Comparison of ENCODE assay signal across 9 mouse cellular contexts in genomic region chr15:98780573-98780972, GRCm38 (mm10). TPM values are rescaled to one million over a fixed set of nuclear protein-coding genes. Genes with fewer than 3 reads are reported as not detected.
A peak's percentile ranks its signal among the peaks of the same experiment; 100 is the strongest.
DNase-seq lines count a peak whose midpoint lies in the region; ATAC-seq lines count a peak whose summit lies in the region.
"Had no signal": no experiment of that assay in that cellular context is flagged by ENCODE, and none has a peak within 500 bp of the region (broad histone marks: within the 10 kb centered on the region; RNA-seq: fewer than 3 reads in every experiment).

No protein-coding gene starts in this region.

- peaks cover 98% of the 10 kb centered on the region for H3K27me3 ChIP-seq in forebrain, embryonic 10.5 days (ENCODE audit: poor library complexity, severe bottlenecking)
- peaks cover 94% of the 10 kb centered on the region for H3K27me3 ChIP-seq in forebrain, embryonic 13.5 days
- H3K27me3 ChIP-seq in neural tube, embryonic 11.5 days (ENCODE audit: control insufficient read depth, insufficient read depth, low read length): peaks cover 76% of the 10 kb centered on the region

- no peak overlapping the region for H3K9ac ChIP-seq in forebrain, embryonic 13.5 days
- no peak overlapping the region for H3K9ac ChIP-seq in neural tube, embryonic 11.5 days (ENCODE audit: low read length)

- H3K9me3 ChIP-seq in forebrain, embryonic 10.5 days: no peaks in the 10 kb centered on the region; the same call in 1 of the 2 replicates
- H3K9me3 ChIP-seq in forebrain, embryonic 13.5 days (replicated peaks): 0 out of 2 replicates have a peak, but pooled peaks cover under 1% of the 10 kb centered on the region
- no peaks in the 10 kb centered on the region for H3K9me3 ChIP-seq in neural tube, embryonic 11.5 days (ENCODE audit: control insufficient read depth, low read length)

- H3K4me3 ChIP-seq in forebrain, embryonic 10.5 days: no peak overlapping the region; the same call in 1 of the 2 replicates
- no peak overlapping the region for H3K4me3 ChIP-seq in forebrain, embryonic 13.5 days
- H3K4me3 ChIP-seq in neural tube, embryonic 11.5 days (ENCODE audit: low read depth, low read length): no peak overlapping the region

- H3K4me1 ChIP-seq in forebrain, embryonic 10.5 days: peaks cover 43% of the 10 kb centered on the region
- H3K4me1 ChIP-seq in forebrain, embryonic 13.5 days: peaks cover 28% of the 10 kb centered on the region
- H3K4me1 ChIP-seq in neural tube, embryonic 11.5 days (ENCODE audit: control insufficient read depth, insufficient read depth, low read length): peaks cover 13% of the 10 kb centered on the region

- H3K27ac ChIP-seq in forebrain, embryonic 10.5 days: no peak overlapping the region
- H3K27ac ChIP-seq in forebrain, embryonic 13.5 days: no peak overlapping the region
- H3K27ac ChIP-seq in neural tube, embryonic 11.5 days (ENCODE audit: low read depth, low read length): no peak overlapping the region

- peak; percentile 39 for DNase-seq in forebrain, embryonic 10.5 days (ENCODE audit: extremely low spot score, low spot score)
- peak; percentile 42 for DNase-seq in ovary, adult 18-20 months (ENCODE audit: low spot score)
- DNase-seq in ovary, postnatal 36 days (ENCODE audit: low spot score): no peak
- DNase-seq in heart, adult 9 months (ENCODE audit: low spot score in 2 of 2): peak; percentile 44 to 63
- peak; percentile 62 for DNase-seq in neural tube, embryonic 11.5 days (ENCODE audit: low spot score)
- DNase-seq in T-cell, adult 2 months (ENCODE audit: low spot score): no peak
- DNase-seq in spleen, postnatal 4 days (ENCODE audit: low spot score in 2 of 2): no peak

- WGBS in forebrain, embryonic 10.5 days: 0% methylated on average over 13 of the region's 13 CpGs
- WGBS in forebrain, embryonic 13.5 days: 3% methylated on average over 13 of the region's 13 CpGs
- WGBS in neural tube, embryonic 11.5 days: 1% methylated on average over 13 of the region's 13 CpGs

- ATAC-seq in forebrain, embryonic 13.5 days: no peak
- ATAC-seq in neural tube, embryonic 11.5 days (ENCODE audit: insufficient read depth, low FRiP score, low TSS enrichment): no peak

- H3K36me3 ChIP-seq in forebrain, embryonic 10.5 days (replicated peaks): no peaks in the 10 kb centered on the region
- H3K36me3 ChIP-seq in forebrain, embryonic 13.5 days (ENCODE audit: poor library complexity, severe bottlenecking): no peaks in the 10 kb centered on the region
- no peaks in the 10 kb centered on the region for H3K36me3 ChIP-seq in neural tube, embryonic 11.5 days (ENCODE audit: control insufficient read depth, insufficient read depth, low read length)

- H3K4me2 ChIP-seq in forebrain, embryonic 13.5 days: no peak overlapping the region
- no peak overlapping the region for H3K4me2 ChIP-seq in neural tube, embryonic 11.5 days (ENCODE audit: low read depth)

RNA-seq across cellular contexts. Expression of gene Wnt10b, which starts 2.6 kb away (rescaled TPM):
- 0.12 and 0.33 TPM in 2 replicates for polyA plus RNA-seq in forebrain, embryonic 10.5 days (2016; fragmentation: Nextera tagmentation; extraction: Ambion mirVana)
- polyA plus RNA-seq in forebrain, embryonic 13.5 days (2015; fragmentation: Nextera tagmentation; extraction: Ambion mirVana): not detected in 2 replicates
- polyA plus RNA-seq in neural tube, embryonic 11.5 days (2014; fragmentation: Nextera tagmentation; extraction: Ambion mirVana): 0.51 and 0.95 TPM in 2 replicates

RNA-seq across cellular contexts. Expression of gene Wnt1, which starts 9.1 kb away (rescaled TPM):
- 0.49 and 1.3 TPM in 2 replicates for polyA plus RNA-seq in forebrain, embryonic 10.5 days (2016; fragmentation: Nextera tagmentation; extraction: Ambion mirVana)
- not detected in 2 replicates for polyA plus RNA-seq in forebrain, embryonic 13.5 days (2015; fragmentation: Nextera tagmentation; extraction: Ambion mirVana)
- polyA plus RNA-seq in neural tube, embryonic 11.5 days (2014; fragmentation: Nextera tagmentation; extraction: Ambion mirVana): 11.8 and 12.9 TPM in 2 replicates
- polyA plus RNA-seq: intestine, embryonic 14.5 days had no signal

RNA-seq across cellular contexts. Expression of gene Arf3, which starts 17.6 kb away (rescaled TPM):
- 42.1 and 42.5 TPM in 2 replicates for polyA plus RNA-seq in forebrain, embryonic 10.5 days (2016; fragmentation: Nextera tagmentation; extraction: Ambion mirVana)
- polyA plus RNA-seq in forebrain, embryonic 13.5 days (2015; fragmentation: Nextera tagmentation; extraction: Ambion mirVana): 49.2 and 55.1 TPM in 2 replicates
- polyA plus RNA-seq in neural tube, embryonic 11.5 days (2014; fragmentation: Nextera tagmentation; extraction: Ambion mirVana): 42.0 and 44.0 TPM in 2 replicates

RNA-seq across cellular contexts. Expression of gene Ddn, which starts 28.7 kb away (rescaled TPM):
- 0.10 TPM in 1 of 2 replicates, not detected in the other for polyA plus RNA-seq in forebrain, embryonic 10.5 days (2016; fragmentation: Nextera tagmentation; extraction: Ambion mirVana)
- polyA plus RNA-seq in forebrain, embryonic 13.5 days (2015; fragmentation: Nextera tagmentation; extraction: Ambion mirVana): 0.05 and 0.15 TPM in 2 replicates
- polyA plus RNA-seq in neural tube, embryonic 11.5 days (2014; fragmentation: Nextera tagmentation; extraction: Ambion mirVana): 0.48 and 0.78 TPM in 2 replicates
- polyA plus RNA-seq: intestine, embryonic 14.5 days had no signal

RNA-seq across cellular contexts. Expression of gene Prkag1, which starts 50.7 kb away (rescaled TPM):
- polyA plus RNA-seq in forebrain, embryonic 10.5 days (2016; fragmentation: Nextera tagmentation; extraction: Ambion mirVana): 90.4 and 93.5 TPM in 2 replicates
- polyA plus RNA-seq in forebrain, embryonic 13.5 days (2015; fragmentation: Nextera tagmentation; extraction: Ambion mirVana): 95.9 and 99.4 TPM in 2 replicates
- 73.1 and 74.0 TPM in 2 replicates for polyA plus RNA-seq in neural tube, embryonic 11.5 days (2014; fragmentation: Nextera tagmentation; extraction: Ambion mirVana)

Comparison
In these comparisons a context has a peak if more than half of its experiments do, and no peak if none do; other contexts are left out.
1. DNase-seq: peak in forebrain, embryonic 10.5 days (single experiment), ovary, adult 18-20 months (single experiment), heart, adult 9 months (2 of 2) and neural tube, embryonic 11.5 days (single experiment); none in ovary, postnatal 36 days (single experiment), T-cell, adult 2 months (single experiment) and spleen, postnatal 4 days (0 of 2).